8 mouse cellular contexts compared by ENCODE assay signal in genomic region chr1:36939506-36940380, GRCm38 (mm10). TPM values are rescaled to one million over a fixed set of nuclear protein-coding genes. Genes with fewer than 3 reads are reported as not detected.
A peak's percentile ranks its signal among the peaks of the same experiment; 100 is the strongest.
DNase-seq lines count a peak whose midpoint lies in the region; ATAC-seq lines count a peak whose summit lies in the region.

No protein-coding gene starts in this region.

- H3K9ac ChIP-seq in hindbrain, embryonic 15.5 days = peak overlapping the region; percentile 97

- peak overlapping the region; percentile 99 for H3K27ac ChIP-seq in hindbrain, embryonic 15.5 days (replicated peaks)

- WGBS in hindbrain, embryonic 15.5 days = under 1% methylated on average over 75 of the region's 79 CpGs

- H3K4me1 ChIP-seq in hindbrain, embryonic 15.5 days (replicated peaks) = peaks cover 43% of the 10 kb centered on the region

- peak overlapping the region; percentile 76 for H3K4me2 ChIP-seq in hindbrain, embryonic 15.5 days

- H3K4me3 ChIP-seq in hindbrain, embryonic 15.5 days = peak overlapping the region; percentile 98

- H3K9me3 ChIP-seq in hindbrain, embryonic 15.5 days = no peaks in the 10 kb centered on the region

- peak; percentile 98 for ATAC-seq in hindbrain, embryonic 15.5 days (ENCODE audit: low FRiP score, low read depth)

- no peaks in the 10 kb centered on the region for H3K27me3 ChIP-seq in hindbrain, embryonic 15.5 days

- no peaks in the 10 kb centered on the region for H3K36me3 ChIP-seq in hindbrain, embryonic 15.5 days

- DNase-seq in R1 (ENCODE audit: low read depth, low spot score) = peak; percentile 93
- DNase-seq in cerebellum, postnatal 25 days = peak; percentile 93 to 96
- DNase-seq in frontal cortex, postnatal 36 days (ENCODE audit: low spot score in 2 of 2) = peak; percentile 91 to 93
- peak; percentile 85 for DNase-seq in left cerebral cortex, adult 11 months (ENCODE audit: low spot score)
- peak; percentile 94 to 96 for DNase-seq in lung, postnatal 4 days
- peak; percentile 86 for DNase-seq in retina, postnatal 7 days (ENCODE audit: low read depth, low spot score)
- peak; percentile 89 for DNase-seq in urinary bladder, adult 2 months (ENCODE audit: low spot score)

RNA-seq across cellular contexts. Expression of gene Tmem131, which starts 3.7 kb away (rescaled TPM):
- 11.9 and 13.5 TPM in 2 replicates for polyA plus RNA-seq in hindbrain, embryonic 15.5 days (2015; fragmentation: Nextera tagmentation; extraction: Ambion mirVana)
- polyA plus RNA-seq in urinary bladder, adult 2 months (2012; rRNA removed) = 15.0 and 26.4 TPM in 2 replicates

Comparison
In these comparisons a context has a peak if more than half of its experiments do, and no peak if none do; other contexts are left out.
1. Peak in every context shown above with its lines: DNase-seq, ATAC-seq, H3K4me3 ChIP-seq and H3K27ac ChIP-seq.